Mouse (Mus musculus) heart, adult 2 months (tissue): ENCODE results near the gene Dip2c.

Source experiments
- CTCF ChIP-seq: fragments of 200-600 bp; IDR thresholded peaks from 2 replicates; pipeline ENCODE4 v1.8.1; 2022; ENCODE audit warnings: antibody characterized with exemption, mild to moderate bottlenecking, moderate library complexity
- POLR2A ChIP-seq: fragments of 200-500 bp; IDR thresholded peaks from 2 replicates; pipeline ENCODE4 v1.6.1; 2011; ENCODE audit warnings: mild to moderate bottlenecking, low read depth, low read length, control low read depth; ENCODE audit not compliant: insufficient read depth

DNA sequence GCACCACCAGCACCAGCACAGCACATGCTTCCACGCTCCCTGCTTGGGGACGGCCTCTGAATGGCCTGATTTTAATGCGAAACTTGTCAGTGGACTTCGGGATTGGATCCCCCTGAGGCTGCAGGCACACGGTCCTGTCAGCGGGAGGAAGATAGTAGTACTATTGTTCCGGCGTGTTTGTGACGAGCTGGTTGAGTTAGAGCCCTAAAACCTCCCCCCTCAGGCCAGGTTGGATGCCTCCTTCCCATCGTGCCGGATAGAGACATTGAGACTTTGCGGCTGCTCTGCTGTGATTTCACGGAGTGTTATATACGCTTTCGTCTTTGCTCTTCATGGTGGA, 1.3 kb downstream of the Dip2c start:
- TF ChIP-seq CTCF (no peak), POLR2A (no peak)
